Mouse (Mus musculus) testis, postnatal 14 days (tissue): Measurements from ENCODE around the gene Bcat2.

Experiments used
- DNase-seq: peaks from one replicate; pipeline ENCODE4 v3.0.0; 2021; ENCODE audit warnings: low spot score

The Bcat2 gene

DNA sequence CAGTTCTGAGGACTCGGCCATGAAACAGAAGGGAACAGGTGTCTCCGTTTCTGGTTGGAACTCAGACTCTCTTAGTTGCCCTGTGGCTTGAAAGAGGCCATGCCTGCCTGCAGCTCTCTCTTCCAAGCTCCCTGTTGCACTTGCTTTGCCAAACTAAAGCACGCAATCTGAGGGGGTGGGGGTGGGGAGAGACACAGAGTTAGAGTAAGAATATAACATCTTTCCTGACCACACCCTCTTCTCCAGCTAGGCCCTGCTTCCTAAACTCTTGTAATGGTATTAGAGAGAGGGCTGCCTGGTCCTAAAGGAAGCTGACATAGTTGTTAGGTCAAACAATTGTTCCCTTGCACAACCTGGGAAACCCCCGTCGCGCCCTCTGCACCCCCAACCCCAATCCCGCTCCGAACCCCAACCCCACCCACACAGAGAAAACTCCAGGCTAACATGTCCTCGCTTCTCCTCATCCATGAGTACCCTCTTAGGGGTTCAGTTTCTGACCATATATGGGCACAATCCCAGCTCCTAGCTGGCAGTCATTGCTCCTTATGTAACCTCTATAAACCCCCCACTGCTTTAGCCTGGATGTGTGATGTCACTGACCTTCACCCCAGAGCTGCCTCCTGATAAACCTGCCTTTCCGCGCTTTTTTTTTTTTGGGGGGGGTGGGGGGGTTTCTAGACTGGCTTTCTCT is 19.0 kb upstream of the Bcat2 start:
- DNase-seq, result no peak

DNA sequence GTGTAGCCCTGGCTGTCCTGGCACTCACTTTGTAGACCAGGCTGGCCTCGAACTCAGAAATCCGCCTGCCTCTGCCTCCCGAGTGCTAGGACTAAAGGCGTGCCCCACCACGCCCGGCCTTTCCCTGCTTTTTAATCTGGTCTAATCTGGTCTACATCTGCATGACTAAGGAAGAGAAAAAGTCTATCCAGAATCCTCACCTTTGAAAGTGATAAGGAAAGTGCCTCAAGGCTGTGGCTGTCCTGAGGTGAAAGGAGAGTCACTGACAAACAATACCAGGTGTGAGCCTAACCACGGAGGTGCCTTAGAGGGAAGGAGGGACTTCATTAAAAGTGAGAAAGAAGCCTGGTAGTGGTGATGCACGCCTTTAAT is 18.5 kb upstream of the Bcat2 start:
- no peak for DNase-seq

DNA sequence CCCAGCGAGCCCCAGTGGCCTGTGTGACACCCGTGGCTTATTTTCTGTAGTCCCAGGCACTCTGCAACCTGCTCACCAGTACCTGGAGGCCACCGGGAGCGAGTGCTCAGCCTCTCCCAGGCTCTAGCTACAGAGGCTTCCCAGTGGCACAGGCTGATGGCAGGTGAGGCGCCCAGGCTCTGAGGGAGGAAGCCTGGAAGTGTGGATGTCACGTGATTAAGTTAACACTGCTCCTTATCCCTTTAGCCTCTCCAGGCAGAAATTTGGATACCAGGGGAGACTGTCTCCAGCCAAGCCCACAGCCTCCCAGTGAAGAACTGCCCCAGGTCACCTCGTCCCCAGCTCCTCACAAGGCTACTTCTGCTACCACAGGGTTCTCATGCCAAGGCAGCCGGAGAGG is 16.4 kb upstream of the Bcat2 start:
- no peak for DNase-seq

DNA sequence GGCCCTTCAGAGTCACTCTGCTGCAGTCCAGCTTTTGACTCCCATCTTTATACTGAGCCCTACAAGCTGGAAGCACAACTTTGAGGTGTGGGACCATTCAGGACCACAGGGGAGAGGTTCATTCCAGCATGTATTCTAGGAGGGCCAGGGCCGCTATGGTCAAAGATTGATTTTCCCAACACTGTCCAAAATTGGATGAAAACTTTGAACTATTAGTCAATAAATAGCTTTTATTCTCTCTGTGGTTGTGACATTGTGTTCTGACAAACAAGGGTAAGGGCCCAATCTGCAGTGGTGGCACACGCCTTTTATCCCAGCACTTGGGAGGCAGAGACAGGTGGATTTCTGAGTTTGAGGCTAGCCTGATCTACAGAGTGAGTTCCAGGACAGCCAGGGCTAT is 16.0 kb upstream of the Bcat2 start:
- no peak for DNase-seq

DNA sequence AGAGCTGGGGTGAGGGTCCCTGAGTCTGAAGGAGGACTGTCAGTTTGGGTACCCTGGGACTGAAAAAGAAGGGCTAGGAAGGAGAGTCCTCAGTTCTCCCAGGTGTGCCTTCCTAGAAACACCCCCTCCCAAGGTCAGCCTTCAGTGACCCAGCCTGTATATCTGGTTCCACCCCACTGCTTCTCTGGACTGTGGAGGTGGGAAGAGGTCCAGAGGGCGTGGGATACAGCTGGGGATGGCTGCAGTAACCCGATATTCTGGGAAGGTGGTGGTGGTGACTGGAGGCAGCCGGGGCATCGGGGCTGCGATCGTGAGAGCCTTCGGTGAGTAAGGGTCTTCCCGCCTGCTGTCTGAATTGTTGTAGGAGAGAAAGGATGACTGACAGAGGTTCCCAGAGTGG is 15.2 kb upstream of the Bcat2 start, which contains the start of gene Hsd17b14:
Gene Hsd17b14, plus strand, starts transcription at position 150 of the 400 bp plus-strand sequence.
- DNase-seq, result no peak

DNA sequence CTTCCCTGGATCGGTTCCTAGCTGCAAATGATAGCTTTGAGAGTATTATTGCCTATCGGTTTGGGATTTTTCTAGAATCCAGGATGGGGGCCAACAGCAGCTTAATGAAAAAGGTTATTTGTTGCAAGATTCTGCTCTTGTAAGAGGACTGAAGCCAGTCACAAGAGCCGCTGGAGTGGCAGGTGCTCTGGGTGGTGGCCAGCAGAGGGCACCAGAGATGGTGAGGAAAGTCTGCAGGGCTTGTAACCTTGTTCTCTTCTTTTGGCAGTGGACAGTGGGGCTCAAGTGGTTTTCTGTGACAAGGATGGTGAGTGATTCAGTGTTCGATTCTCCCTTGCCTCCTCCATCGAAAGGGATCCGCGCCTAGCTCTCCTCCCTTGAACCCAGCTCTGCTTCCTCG is 14.2 kb upstream of the Bcat2 start:
- DNase-seq, result peak; percentile 62

DNA sequence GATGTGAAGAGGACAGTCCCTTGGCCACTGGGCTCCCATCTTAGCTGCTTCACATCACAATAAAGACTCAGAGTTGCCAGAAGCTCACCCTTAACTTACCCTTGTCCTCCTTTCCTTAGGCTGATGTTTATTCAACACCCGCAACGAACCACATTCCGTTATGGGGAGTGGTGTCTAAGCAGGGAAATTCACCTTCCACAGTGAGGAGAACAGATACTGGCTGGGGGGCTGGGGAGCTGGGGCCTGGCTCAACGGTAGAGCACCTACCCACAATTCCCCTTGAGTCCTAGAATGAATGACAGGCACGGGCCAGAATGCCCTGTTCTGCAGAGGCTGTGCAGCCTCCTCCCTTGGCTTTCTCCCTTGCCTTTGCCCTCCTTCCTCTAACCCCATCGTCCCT is 11.0 kb upstream of the Bcat2 start:
- no peak for DNase-seq

DNA sequence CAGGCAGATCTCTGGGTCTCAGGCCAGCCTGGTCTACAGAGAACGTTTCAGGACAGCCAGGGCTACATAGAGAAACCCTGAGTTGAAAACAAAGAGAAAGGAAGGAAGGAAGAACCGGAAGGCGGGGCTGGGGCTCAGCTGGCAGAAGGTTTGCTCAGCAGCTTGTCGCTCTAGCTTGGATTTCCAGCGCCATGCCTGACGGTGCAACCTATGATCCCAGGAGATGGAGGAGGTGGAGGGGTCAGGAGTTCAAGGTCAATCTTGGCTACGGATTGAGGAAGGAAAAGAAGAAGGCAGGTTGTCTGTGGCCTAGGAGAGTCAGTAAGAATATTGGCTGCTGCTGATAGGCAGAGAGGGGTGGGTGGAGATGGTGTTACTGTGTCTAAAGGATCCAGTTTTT is 9.7 kb upstream of the Bcat2 start:
- no peak for DNase-seq

DNA sequence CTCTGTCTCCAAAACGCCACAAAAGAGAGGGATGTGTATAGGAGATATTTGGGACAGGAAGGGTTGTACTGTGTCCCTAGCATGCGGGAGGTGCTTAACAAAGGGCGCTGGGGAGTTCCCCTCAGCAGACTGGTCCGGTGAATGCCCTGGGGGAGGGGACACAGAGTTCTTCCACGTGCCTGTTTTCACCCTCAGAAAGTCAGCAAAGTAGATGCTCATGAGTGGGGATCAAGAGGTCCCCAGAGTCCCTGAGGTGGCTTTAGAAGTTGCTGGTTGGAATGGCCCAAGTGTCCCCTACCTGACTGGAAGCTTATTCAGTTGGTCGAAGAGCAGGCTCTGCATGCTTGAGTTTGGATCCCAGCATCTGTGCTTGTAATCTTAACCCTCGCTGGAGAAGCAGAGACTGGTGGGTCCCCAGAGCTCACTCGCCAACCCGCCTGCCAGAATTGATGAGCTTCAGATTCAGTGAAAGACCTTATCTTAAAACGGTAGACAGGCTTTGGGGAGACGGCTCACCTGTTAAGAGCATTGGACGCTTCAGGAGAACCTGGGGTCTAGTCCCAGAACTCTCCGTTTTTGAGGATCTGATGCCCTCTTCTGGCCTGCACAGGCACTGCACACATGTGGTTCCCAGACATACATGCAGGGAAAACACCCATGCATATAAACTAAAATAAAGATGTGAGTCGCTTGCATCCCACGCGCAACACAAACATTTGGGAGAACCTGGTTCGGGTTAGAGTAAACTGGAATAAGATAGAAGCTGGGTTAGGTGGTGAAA is 8.9 kb upstream of the Bcat2 start:
- no peak for DNase-seq

DNA sequence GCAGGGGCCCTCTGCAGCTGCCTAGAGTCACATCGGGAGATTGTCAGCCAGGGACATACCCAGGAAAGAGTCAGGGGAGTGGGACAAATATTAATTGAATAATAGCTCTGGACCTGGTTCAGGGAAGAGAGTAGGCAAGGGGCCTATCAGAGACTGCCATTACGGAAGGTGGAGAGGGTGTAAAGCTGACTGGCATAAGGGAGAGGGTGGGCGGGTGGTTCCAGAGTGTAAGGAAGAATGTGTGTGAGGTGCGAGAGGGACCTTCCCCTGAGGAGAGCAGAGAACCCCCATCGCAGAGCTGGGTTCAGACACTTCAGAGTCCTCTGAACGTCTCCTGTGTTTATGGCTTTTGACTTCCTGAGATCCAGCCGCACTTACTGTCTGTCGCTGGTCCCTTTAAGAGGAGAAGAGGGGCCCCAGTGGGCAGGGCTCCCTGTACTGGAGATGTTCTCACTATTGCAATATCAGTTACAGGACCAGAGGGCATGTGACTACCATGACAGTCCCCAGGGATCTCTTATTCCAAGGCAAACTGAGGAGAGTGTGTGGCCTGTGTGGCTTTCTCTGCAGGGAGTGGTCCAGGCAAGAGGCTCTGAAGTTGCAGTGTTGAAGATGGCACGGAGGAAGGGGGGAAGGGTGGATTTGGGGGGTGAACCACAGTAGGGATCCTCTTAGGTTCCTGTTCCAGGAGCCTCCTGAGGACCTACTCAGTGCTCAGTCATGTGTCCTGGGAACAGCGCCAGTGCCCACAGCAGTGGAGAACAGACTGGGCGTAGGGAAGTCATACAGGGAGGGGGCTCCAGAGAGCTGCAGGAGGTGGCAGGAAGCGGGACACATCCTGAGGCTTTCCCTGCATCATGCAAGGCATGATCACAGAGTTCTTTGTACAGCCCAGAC is 8.1 kb upstream of the Bcat2 start:
- DNase-seq, result no peak

DNA sequence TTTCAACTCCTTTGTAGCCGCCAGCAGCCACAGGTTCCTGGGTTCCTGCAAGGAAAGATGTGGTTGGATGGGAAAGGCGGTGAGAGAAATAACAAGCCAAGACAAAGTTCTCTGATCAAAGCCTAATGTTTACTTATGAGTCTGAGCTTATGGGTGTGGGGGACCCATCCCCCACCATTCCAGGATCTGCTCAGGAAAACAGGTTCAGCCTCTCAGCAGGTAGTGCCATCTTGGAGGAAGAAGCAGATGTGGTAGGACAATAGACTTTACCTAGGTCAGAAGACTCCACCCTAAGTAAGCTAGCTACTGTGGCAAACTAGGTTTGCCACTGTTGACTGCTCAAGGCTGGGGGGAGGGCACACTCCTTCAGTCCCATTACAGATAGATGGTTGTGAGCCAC is 5.1 kb upstream of the Bcat2 start:
- no peak for DNase-seq

DNA sequence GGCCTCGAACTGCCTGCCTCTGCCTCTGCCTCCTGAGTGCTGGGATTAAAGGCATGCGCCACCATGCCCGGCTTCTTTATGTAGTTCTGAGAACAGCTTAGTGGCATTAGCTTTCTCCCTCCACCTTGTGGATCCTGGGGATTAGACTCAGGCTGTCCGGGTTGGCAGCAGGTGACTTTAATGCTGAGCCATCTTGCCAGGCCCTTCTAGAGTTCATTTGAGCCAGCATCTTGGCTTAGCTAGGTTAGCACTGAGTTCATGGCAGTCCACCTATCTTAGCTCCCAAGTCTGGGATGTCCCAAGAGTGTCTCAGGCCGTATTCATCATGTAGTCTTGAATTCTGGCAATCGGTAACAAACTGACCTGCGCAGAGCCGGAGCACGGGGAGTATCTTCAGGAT is 4.5 kb upstream of the Bcat2 start:
- DNase-seq, result no peak

DNA sequence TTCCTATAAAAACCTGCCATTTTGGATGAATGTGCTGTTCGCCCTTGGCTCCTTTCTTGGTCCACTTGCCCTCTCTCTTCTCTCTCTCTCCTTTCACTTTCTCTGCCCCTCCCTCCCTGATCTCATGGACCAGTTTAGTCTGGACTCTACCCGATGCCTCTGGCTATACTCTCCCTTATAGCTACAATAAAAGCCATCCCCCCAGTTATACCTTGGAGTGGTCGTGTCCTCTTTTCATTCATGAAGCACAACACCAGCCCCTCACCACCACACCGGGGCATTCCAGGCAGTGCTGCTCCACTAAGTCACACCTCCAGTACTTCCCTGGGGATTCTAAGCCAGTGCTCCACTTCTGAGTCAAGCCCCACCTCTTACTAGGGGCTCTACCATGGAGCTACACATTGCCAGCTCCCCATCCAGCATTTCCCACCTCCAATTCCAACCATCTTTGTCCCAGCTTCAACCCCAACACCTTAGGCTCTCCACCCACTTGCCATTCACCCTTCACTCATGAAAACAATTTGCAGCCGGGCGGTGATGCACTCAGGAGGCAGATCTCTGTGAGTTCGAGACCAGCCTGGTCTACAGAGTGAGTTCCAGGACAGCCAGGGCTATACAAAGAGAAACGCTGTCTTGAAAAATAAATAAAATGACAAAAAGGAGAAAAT is 2.7 kb upstream of the Bcat2 start:
- DNase-seq, result no peak

DNA sequence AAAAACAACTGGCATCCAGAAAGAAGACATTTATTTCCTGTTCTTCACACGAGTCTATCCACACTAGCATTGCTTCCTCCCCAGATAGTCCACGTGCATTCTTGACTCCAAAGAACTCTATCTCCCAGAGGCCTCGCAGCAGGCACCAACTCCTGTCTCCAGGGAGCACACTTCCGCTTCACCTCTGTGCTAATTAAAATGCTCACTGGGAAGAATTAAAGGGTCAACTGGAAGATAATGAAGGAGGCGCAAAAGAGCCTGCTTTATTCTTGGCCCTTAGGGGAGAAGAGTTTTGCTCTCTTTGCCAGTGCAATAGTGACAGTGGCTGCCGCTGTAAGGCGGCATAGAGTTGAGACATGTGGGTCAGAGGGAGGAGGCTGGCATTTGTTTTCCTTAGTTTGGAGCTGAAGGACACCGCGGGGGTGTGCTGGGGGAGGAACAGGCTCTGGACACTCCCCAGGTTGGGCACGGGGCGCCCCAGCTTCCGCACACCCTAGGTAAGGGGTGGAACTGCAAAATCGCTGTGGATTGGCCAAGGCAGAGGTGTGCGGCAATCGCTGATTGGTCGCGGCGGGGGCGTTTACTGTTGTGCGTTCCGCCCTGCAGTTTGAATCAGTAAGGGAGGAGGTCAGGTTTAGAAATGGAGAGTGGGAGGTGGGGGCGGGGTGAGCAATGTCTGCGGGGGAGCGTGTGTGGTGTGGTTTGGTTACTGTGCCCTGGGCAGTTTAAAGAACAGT is 2.0 kb upstream of the Bcat2 start:
- peak; percentile 90 for DNase-seq

DNA sequence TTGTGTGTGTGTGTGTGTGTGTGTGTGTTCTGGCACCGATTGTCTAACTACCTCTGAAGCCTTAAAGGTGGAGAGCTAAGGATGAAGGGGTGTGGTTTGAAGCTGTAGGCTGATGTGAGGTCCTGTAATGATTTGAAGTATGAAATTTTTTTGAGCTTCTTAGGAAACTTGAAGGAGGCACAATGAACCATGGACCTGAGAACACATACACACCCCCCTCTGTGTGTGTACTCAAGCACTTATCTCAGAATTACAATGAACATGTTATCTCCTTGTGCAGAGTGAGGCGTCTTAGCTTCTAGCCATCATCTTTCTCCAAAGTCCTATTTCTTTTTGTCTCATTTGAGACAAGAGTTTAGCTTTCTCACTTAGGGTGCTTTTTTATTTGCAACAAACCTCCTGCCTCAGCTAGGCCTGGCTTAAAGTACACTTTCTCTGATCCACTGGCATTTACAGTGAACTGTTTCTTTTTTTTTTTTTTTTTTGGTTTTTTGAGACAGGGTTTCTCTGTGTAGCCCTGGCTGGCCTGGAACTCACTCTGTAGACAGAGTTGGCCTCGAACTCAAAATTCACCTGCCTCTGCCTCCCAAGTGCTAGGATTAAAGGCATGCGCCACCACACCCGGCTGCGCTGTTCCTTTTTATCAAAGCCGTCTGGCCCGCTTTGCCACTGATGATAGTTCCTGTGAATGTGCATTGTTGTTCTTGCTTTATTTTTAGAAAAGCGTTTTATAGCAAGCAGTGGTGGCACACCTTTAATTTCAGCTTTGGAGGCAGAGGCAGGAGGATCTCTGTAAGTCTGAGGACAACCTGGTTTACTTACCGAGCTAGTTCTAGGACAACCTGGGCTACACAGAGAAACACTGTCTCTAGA is 1.1 kb upstream of the Bcat2 start:
- DNase-seq, result no peak

DNA sequence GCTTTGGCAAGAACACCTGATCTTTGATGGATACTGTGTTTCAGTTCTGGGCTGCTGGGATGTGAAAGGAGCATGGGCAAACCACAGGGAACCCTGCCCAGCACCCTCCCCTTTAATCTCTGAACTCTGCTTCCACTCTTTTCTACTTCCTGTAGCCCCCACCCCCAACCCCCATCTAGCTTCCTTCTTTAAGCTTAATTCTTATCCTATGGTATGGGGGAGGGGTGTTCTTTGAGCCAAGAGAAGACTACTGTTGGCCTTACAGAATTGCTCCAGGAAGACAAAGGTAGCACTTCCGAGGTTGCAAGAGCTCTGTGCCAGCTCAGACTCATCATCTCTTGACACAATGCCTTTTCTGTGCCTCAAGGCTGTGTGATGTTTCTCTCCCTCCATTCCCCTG is 2.0 kb downstream of the Bcat2 start:
- no peak for DNase-seq

DNA sequence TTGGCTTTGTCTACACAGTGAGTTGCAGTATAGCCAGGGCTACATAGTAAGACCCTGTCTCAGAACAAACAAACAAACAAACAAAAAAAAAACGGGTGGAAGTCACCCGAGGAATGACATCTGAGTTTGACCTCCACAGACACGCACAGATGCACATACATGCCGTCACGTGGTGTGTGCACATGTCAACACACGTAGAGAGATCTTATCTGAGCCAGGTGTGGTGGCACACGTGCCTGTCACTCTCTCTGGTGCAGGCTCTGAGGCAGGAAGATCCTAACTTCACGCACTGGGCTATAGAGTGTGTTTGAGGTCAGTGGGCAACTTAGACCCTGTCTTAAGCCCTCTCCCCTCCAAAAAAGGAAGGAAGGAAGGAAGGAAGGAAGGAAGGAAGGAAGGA is 4.0 kb downstream of the Bcat2 start:
- no peak for DNase-seq

DNA sequence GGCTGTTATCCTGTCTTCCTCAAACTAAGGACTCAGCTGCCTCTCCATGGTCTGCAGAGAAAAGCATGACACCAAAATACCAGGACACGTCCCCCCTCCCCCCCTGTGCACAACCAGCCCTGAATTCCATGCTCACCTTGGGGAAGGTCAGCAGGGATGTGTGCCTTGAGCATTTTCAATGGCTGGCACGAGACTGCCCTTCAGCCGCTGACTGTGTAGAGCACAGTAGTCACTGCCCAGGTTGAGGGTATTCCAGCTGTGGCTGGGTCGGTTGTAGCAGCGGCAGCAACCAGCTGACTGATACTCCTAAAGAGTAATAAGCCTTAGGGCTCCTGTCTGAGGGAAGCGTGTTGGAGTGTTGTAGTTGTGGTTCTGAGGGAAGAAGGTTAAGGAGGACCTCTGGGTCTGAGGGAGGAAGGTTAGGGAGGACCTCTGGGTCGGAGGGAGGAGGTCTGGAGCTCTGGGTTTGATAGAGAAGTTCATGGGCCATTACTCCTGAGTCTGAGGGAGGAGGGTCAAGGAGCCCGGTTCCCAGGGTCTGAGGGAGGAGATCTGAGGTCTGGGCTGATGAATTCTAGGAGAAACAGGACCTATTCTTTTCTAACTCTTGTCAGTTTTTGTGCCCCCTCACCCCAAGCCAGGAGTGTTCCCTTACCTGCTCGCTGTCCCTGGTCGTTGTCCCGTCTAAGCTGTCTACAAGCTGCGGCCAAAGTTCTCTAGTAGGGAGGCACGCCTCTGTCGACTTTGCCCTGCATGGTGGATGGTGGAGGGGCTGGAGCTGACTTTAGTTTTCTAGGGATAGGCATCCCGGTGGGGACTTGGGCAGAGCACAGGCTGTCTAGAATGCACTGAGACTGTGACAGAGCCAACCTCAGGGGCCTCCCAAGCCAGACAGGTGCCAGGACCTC is 4.8 kb downstream of the Bcat2 start:
- no peak for DNase-seq

DNA sequence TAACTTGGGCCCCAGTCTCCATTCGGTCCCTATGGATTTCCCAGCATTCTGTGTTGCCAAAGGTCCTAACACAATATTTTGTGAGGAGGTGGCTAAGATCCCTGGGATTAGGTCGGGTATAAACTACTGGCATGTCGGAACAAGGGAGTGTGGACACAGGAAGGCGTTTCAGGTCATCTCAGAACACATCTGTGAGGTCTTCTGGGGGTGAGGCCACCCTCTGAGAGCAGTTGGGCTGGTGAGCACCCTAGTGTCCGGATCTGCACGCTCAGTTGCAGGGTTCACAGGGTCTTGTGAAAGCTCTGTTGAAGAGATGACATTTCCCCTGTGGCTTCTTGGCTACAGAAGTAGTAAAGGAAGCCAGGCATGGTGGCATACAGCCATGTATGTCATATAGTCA is 16.0 kb downstream of the Bcat2 start:
- DNase-seq, result no peak
